Mouse (Mus musculus) megakaryocyte, embryonic 14.5 days (primary cell): ENCODE results near the gene Trib3. TPM values are rescaled to one million over a fixed set of nuclear protein-coding genes. Genes with fewer than 3 reads are reported as not detected.

Experiments
- H3K27me3 ChIP-seq: replicated peaks from 2 replicates; pipeline ENCODE3; 2012; ENCODE audit warnings: inconsistent platforms
- H3K36me3 ChIP-seq: replicated peaks from 2 replicates; pipeline ENCODE3; 2012; ENCODE audit warnings: low read length, inconsistent platforms, mixed read lengths
- H3K4me1 ChIP-seq: 2 replicates; pipeline ENCODE4 v1.6.1; 2012; ENCODE audit warnings: inconsistent platforms
- H3K4me3 ChIP-seq: replicated peaks from 2 replicates; pipeline ENCODE3; 2012; ENCODE audit warnings: moderate library complexity, mild to moderate bottlenecking, inconsistent platforms
- H3K9me3 ChIP-seq: 2 replicates; pipeline ENCODE4 v1.6.1; 2012; ENCODE audit warnings: inconsistent platforms
- FLI1 ChIP-seq: IDR thresholded peaks from 2 replicates; pipeline ENCODE4 v1.6.1; 2012; ENCODE audit warnings: low read length, inconsistent platforms, mixed read lengths
- GATA1 ChIP-seq: IDR thresholded peaks from 3 replicates; pipeline ENCODE4 v1.6.1; 2012; ENCODE audit warnings: mixed read lengths, low read length, inconsistent platforms, borderline replicate concordance
- polyA plus RNA-seq: library from polyadenylated mRNA; stranded (reverse); fragments of >175 nt; gene quantifications from 2 replicates; pipeline ENCODE4 v1.2.3, GENCODE M21; 2012; ENCODE audit warnings: low replicate concordance; ENCODE audit not compliant: insufficient read depth

Gene Trib3
- polyA plus RNA-seq, 1 experiment, result 26.3 TPM

- Histone ChIP-seq H3K36me3 (peaks cover 43% of the 10 kb centered on the region), H3K9me3 (no peaks in the 10 kb centered on the region), H3K4me1 (peaks cover 60% of the 10 kb centered on the region), H3K27me3 (no peaks in the 10 kb centered on the region), H3K4me3 (peak overlapping the region; percentile 59)
- TF ChIP-seq GATA1 (no peak), FLI1 (no peak)
These were observed 10.4 kb downstream of the Trib3 start for GRCm38 (mm10) chr2:152333345-152334006.

- peak within 1 kb of the TSS; percentile 98 for H3K4me3 ChIP-seq
- H3K4me1 ChIP-seq, result peaks cover 72% of the 10 kb centered on the region
- TF ChIP-seq FLI1 (no peak), GATA1 (no peak)
- H3K27me3 ChIP-seq, result no peaks in the 10 kb centered on the region
- H3K36me3 ChIP-seq, result peaks cover 40% of the 10 kb centered on the region
- no peaks in the 10 kb centered on the region for H3K9me3 ChIP-seq
These were observed 11.6 kb downstream of the Trib3 start, which contains the start of gene Rbck1 for GRCm38 (mm10) chr2:152332101-152332825. Gene Rbck1 (minus strand): TSS chr2:152332653.

GRCm38 (mm10) chr2:152330858-152331423, 12.9 kb downstream of the Trib3 start:
- Histone ChIP-seq H3K4me1 (peaks cover 79% of the 10 kb centered on the region), H3K27me3 (no peaks in the 10 kb centered on the region), H3K4me3 (peak overlapping the region; percentile 98), H3K36me3 (peaks cover 48% of the 10 kb centered on the region), H3K9me3 (no peaks in the 10 kb centered on the region)
- TF ChIP-seq FLI1 (no peak), GATA1 (no peak)

- Histone ChIP-seq H3K9me3 (no peaks in the 10 kb centered on the region), H3K4me3 (peak overlapping the region; percentile 59), H3K27me3 (no peaks in the 10 kb centered on the region), H3K4me1 (peaks cover 69% of the 10 kb centered on the region), H3K36me3 (peaks cover 78% of the 10 kb centered on the region)
- TF ChIP-seq GATA1 (no peak), FLI1 (no peak)
These were observed 15.9 kb downstream of the Trib3 start for GRCm38 (mm10) chr2:152327980-152328379.

- no peak for TF ChIP-seq FLI1
- no peak for TF ChIP-seq GATA1
- H3K9me3 ChIP-seq, result no peaks in the 10 kb centered on the region
- peaks cover 65% of the 10 kb centered on the region for H3K4me1 ChIP-seq
- no peaks in the 10 kb centered on the region for H3K27me3 ChIP-seq
- peaks cover 91% of the 10 kb centered on the region for H3K36me3 ChIP-seq
- no peak overlapping the region for H3K4me3 ChIP-seq
These were observed 17.2 kb downstream of the Trib3 start for GRCm38 (mm10) chr2:152326654-152327053.

GRCm38 (mm10) chr2:152326157-152326556, 17.7 kb downstream of the Trib3 start:
- no peaks in the 10 kb centered on the region for H3K9me3 ChIP-seq
- no peak for TF ChIP-seq FLI1
- no peak for TF ChIP-seq GATA1
- no peak overlapping the region for H3K4me3 ChIP-seq
- peaks cover 62% of the 10 kb centered on the region for H3K4me1 ChIP-seq
- H3K36me3 ChIP-seq, result peaks cover 96% of the 10 kb centered on the region
- no peaks in the 10 kb centered on the region for H3K27me3 ChIP-seq

GRCm38 (mm10) chr2:152324842-152325241, 19.0 kb downstream of the Trib3 start:
- Histone ChIP-seq H3K9me3 (no peaks in the 10 kb centered on the region), H3K4me3 (no peak overlapping the region), H3K4me1 (peaks cover 49% of the 10 kb centered on the region), H3K27me3 (no peaks in the 10 kb centered on the region), H3K36me3 (peaks cover 97% of the 10 kb centered on the region)
- TF ChIP-seq GATA1, result no peak
- TF ChIP-seq FLI1, result no peak

GRCm38 (mm10) chr2:152323971-152324370, 19.9 kb downstream of the Trib3 start:
- Histone ChIP-seq H3K9me3 (no peaks in the 10 kb centered on the region), H3K36me3 (peaks cover 97% of the 10 kb centered on the region), H3K4me1 (peaks cover 40% of the 10 kb centered on the region), H3K4me3 (no peak overlapping the region), H3K27me3 (no peaks in the 10 kb centered on the region)
- TF ChIP-seq FLI1 (no peak), GATA1 (no peak)

- H3K9me3 ChIP-seq, result no peaks in the 10 kb centered on the region
- no peaks in the 10 kb centered on the region for H3K27me3 ChIP-seq
- peaks cover 99% of the 10 kb centered on the region for H3K36me3 ChIP-seq
- peaks cover 23% of the 10 kb centered on the region for H3K4me1 ChIP-seq
- H3K4me3 ChIP-seq, result no peak overlapping the region
- no peak for TF ChIP-seq GATA1
- no peak for TF ChIP-seq FLI1
These were observed 21.6 kb downstream of the Trib3 start for GRCm38 (mm10) chr2:152322198-152322597.

- Histone ChIP-seq H3K9me3 (no peaks in the 10 kb centered on the region), H3K36me3 (peaks cover 99% of the 10 kb centered on the region), H3K4me1 (peaks cover 17% of the 10 kb centered on the region; the same call in 1 of the 2 replicates), H3K4me3 (no peak overlapping the region), H3K27me3 (no peaks in the 10 kb centered on the region)
- TF ChIP-seq FLI1, result no peak
- no peak for TF ChIP-seq GATA1
These were observed 22.3 kb downstream of the Trib3 start for GRCm38 (mm10) chr2:152321558-152321957.
